Mouse (Mus musculus) embryonic facial prominence, embryonic 10.5 days (tissue): Measurements from ENCODE around the gene St7. TPM values are rescaled to one million over a fixed set of nuclear protein-coding genes. Genes with fewer than 3 reads are reported as not detected.

Experiments used
- DNase-seq: peaks from one replicate; pipeline ENCODE4 v3.0.0-alpha.2; 2017; ENCODE audit warnings: low spot score
- H3K27ac ChIP-seq: fragments of 300-500 bp; sonication (generic); replicated peaks from 2 replicates; pipeline ENCODE4 v1.5.1; 2016; ENCODE audit warnings: mild to moderate bottlenecking
- H3K27me3 ChIP-seq: fragments of 300-500 bp; sonication (generic); replicated peaks from 2 replicates; pipeline ENCODE4 v1.6.1; 2016; ENCODE audit warnings: low read depth, mild to moderate bottlenecking; ENCODE audit not compliant: poor library complexity, severe bottlenecking
- H3K36me3 ChIP-seq: fragments of 300-500 bp; sonication (generic); replicated peaks from 2 replicates; pipeline ENCODE4 v1.6.1; 2016; ENCODE audit warnings: mild to moderate bottlenecking, moderate library complexity
- H3K4me1 ChIP-seq: fragments of 300-500 bp; sonication (generic); 2 replicates; pipeline ENCODE4 v1.6.1; 2016
- H3K4me3 ChIP-seq: fragments of 300-500 bp; sonication (generic); 2 replicates; pipeline ENCODE4 v1.5.1; 2016; ENCODE audit warnings: mild to moderate bottlenecking, moderate library complexity
- H3K9me3 ChIP-seq: fragments of 300-500 bp; sonication (generic); 2 replicates; pipeline ENCODE4 v1.6.1; 2016; ENCODE audit warnings: mild to moderate bottlenecking
- WGBS: fragments of 180-500 bp; shearing (Covaris S2); methylation state at CpG from one replicate; pipeline ENCODE4 v1.1.7; 2016; 5-methylcytosine and 5-hydroxymethylcytosine counted together
- polyA plus RNA-seq: library from polyadenylated mRNA; unstranded; fragments of >200 nt; fragmentation: Nextera tagmentation; extraction: Ambion mirVana; gene quantifications from 2 replicates; pipeline ENCODE4 v1.2.1, GENCODE M21; 2016

Gene St7
- polyA plus RNA-seq, 1 experiment from 2014 or later, result 19.0 TPM

- Histone ChIP-seq H3K36me3 (no peaks in the 10 kb centered on the region), H3K9me3 (no peaks in the 10 kb centered on the region), H3K4me3 (peak overlapping the region; percentile 60), H3K27ac (peak overlapping the region; percentile 88), H3K27me3 (no peaks in the 10 kb centered on the region), H3K4me1 (peaks cover 17% of the 10 kb centered on the region)
- peak; percentile 78 for DNase-seq
- WGBS, result 2% methylated on average over 18 of the region's 18 CpGs
Observed at GRCm38 (mm10) chr6:17748866-17749582, 56.3 kb downstream of the St7 start.

- Histone ChIP-seq H3K36me3 (no peaks in the 10 kb centered on the region), H3K4me3 (peak overlapping the region; percentile 60), H3K27ac (peak overlapping the region; percentile 88), H3K27me3 (no peaks in the 10 kb centered on the region), H3K4me1 (peaks cover 17% of the 10 kb centered on the region), H3K9me3 (no peaks in the 10 kb centered on the region)
- WGBS, result 42% methylated on average over 3 of the region's 3 CpGs
- no peak for DNase-seq
Observed at GRCm38 (mm10) chr6:17749596-17749995, 56.9 kb downstream of the St7 start.

GRCm38 (mm10) chr6:17750041-17750660 is 57.4 kb downstream of the St7 start:
- Histone ChIP-seq H3K4me1 (peaks cover 17% of the 10 kb centered on the region), H3K9me3 (no peaks in the 10 kb centered on the region), H3K27me3 (no peaks in the 10 kb centered on the region), H3K36me3 (no peaks in the 10 kb centered on the region), H3K27ac (0 out of 2 replicates have a peak overlapping the region, but pooled peaks have one; percentile 88), H3K4me3 (peak overlapping the region; percentile 60)
- no peak for DNase-seq
- WGBS, result 82% methylated on average over 9 of the region's 9 CpGs

- no peak overlapping the region for H3K27ac ChIP-seq
- no peak for DNase-seq
- H3K4me1 ChIP-seq, result peaks cover 17% of the 10 kb centered on the region
- H3K4me3 ChIP-seq, result peak overlapping the region; percentile 60; the same call in 1 of the 2 replicates
- no peaks in the 10 kb centered on the region for H3K27me3 ChIP-seq
- no peaks in the 10 kb centered on the region for H3K36me3 ChIP-seq
- H3K9me3 ChIP-seq, result no peaks in the 10 kb centered on the region
- 87% methylated on average over 6 of the region's 6 CpGs for WGBS
Observed at GRCm38 (mm10) chr6:17750957-17751356, 58.2 kb downstream of the St7 start.

GRCm38 (mm10) chr6:17755902-17756301 is 63.2 kb downstream of the St7 start:
- no peak overlapping the region for H3K4me3 ChIP-seq
- no peaks in the 10 kb centered on the region for H3K4me1 ChIP-seq
- DNase-seq, result no peak
- H3K27me3 ChIP-seq, result no peaks in the 10 kb centered on the region
- no peak overlapping the region for H3K27ac ChIP-seq
- no peaks in the 10 kb centered on the region for H3K9me3 ChIP-seq
- WGBS, result 89% methylated on average over 6 of the region's 6 CpGs
- no peaks in the 10 kb centered on the region for H3K36me3 ChIP-seq

- no peak overlapping the region for H3K4me3 ChIP-seq
- no peak for DNase-seq
- no peaks in the 10 kb centered on the region for H3K4me1 ChIP-seq
- H3K9me3 ChIP-seq, result no peaks in the 10 kb centered on the region
- H3K27ac ChIP-seq, result no peak overlapping the region
- H3K27me3 ChIP-seq, result no peaks in the 10 kb centered on the region
- WGBS, result 85% methylated on average over 4 of the region's 4 CpGs
- no peaks in the 10 kb centered on the region for H3K36me3 ChIP-seq
Observed at GRCm38 (mm10) chr6:17758568-17758967, 65.8 kb downstream of the St7 start.

GRCm38 (mm10) chr6:17763963-17764659 is 71.4 kb downstream of the St7 start:
- H3K4me1 ChIP-seq, result no peaks in the 10 kb centered on the region
- no peaks in the 10 kb centered on the region for H3K36me3 ChIP-seq
- WGBS, result 86% methylated on average over 9 of the region's 9 CpGs
- H3K27me3 ChIP-seq, result no peaks in the 10 kb centered on the region
- H3K27ac ChIP-seq, result no peak overlapping the region
- H3K9me3 ChIP-seq, result no peaks in the 10 kb centered on the region
- H3K4me3 ChIP-seq, result no peak overlapping the region
- DNase-seq, result no peak

- DNase-seq, result no peak
- Histone ChIP-seq H3K4me1 (no peaks in the 10 kb centered on the region), H3K27ac (no peak overlapping the region), H3K27me3 (no peaks in the 10 kb centered on the region), H3K9me3 (no peaks in the 10 kb centered on the region), H3K36me3 (no peaks in the 10 kb centered on the region), H3K4me3 (no peak overlapping the region)
- WGBS, result 76% methylated on average over 2 of the region's 2 CpGs
Observed at GRCm38 (mm10) chr6:17764660-17764998, 71.9 kb downstream of the St7 start.

- no peak overlapping the region for H3K27ac ChIP-seq
- no peaks in the 10 kb centered on the region for H3K27me3 ChIP-seq
- no peaks in the 10 kb centered on the region for H3K9me3 ChIP-seq
- no peak for DNase-seq
- WGBS, result 79% methylated on average over 9 of the region's 9 CpGs
- H3K36me3 ChIP-seq, result no peaks in the 10 kb centered on the region
- H3K4me3 ChIP-seq, result no peak overlapping the region
- peaks cover 7% of the 10 kb centered on the region for H3K4me1 ChIP-seq
Observed at GRCm38 (mm10) chr6:17769972-17770644, 77.4 kb downstream of the St7 start.

GRCm38 (mm10) chr6:17770645-17771345 is 78.1 kb downstream of the St7 start:
- Histone ChIP-seq H3K27ac (no peak overlapping the region), H3K9me3 (no peaks in the 10 kb centered on the region), H3K4me1 (peaks cover 7% of the 10 kb centered on the region), H3K36me3 (no peaks in the 10 kb centered on the region), H3K4me3 (no peak overlapping the region), H3K27me3 (no peaks in the 10 kb centered on the region)
- 39% methylated on average over 8 of the region's 8 CpGs for WGBS
- peak; percentile 9 for DNase-seq

GRCm38 (mm10) chr6:17771456-17771855 is 78.7 kb downstream of the St7 start:
- 80% methylated on average over 1 of the region's 1 CpGs for WGBS
- Histone ChIP-seq H3K27ac (no peak overlapping the region), H3K27me3 (no peaks in the 10 kb centered on the region), H3K36me3 (no peaks in the 10 kb centered on the region), H3K4me1 (peaks cover 7% of the 10 kb centered on the region), H3K4me3 (no peak overlapping the region), H3K9me3 (no peaks in the 10 kb centered on the region)
- DNase-seq, result no peak

- no peak for DNase-seq
- Histone ChIP-seq H3K36me3 (no peaks in the 10 kb centered on the region), H3K27ac (no peak overlapping the region), H3K9me3 (no peaks in the 10 kb centered on the region), H3K4me3 (no peak overlapping the region), H3K27me3 (no peaks in the 10 kb centered on the region), H3K4me1 (peaks cover 7% of the 10 kb centered on the region)
- WGBS, result 91% methylated on average over 3 of the region's 3 CpGs
Observed at GRCm38 (mm10) chr6:17772514-17772913, 79.8 kb downstream of the St7 start.
